Mouse (Mus musculus): ENCODE data around the gene Lrch2.
"Not testable (repeated sequence)": the region's sequence is repeated elsewhere in the genome, so short reads cannot be mapped to it uniquely, and the experiment has no call there.

Lrch2 gene

DNA sequence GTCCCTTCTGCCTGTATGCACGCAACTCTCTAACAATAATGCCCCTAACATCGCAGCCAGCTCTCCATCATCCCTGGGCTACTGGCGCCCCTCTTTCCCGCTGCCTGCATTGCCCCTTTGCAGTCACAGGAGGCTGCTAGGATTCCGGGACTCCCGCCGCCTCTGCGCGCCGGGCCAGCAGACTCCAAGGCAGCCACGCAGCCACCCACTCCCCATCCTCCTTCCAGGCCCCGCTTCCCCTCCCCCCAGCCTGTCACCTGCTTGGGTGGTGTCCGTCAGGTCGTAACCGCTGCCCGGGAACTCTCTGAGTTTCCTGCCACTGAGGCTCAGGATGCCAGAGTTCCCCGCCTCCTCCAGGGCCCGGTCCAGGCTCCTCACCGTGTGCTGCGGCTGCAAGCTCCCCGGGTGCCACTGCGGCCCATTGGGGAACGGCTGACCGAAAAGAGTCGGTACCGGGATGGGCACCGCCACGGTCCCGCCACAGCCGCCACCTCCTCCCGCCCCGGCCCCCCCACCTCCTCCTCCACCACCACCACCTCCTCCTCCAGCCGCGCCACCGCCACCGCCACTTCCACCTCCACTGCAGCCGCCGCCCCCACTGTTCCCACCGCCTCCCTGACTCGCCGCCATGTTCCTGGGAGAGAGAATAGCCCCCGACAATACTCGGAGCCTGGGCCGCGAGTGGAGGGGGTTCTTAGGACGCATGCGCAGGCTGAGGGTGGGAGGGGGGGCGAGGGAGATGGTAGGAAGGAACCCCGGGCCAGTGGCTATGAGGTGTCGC is at the start of gene Lrch2:
Gene Lrch2, minus strand, starts transcription at position 661 of the 781 bp plus-strand sequence.
- peak; percentile 3 to 12 for DNase-seq

DNA sequence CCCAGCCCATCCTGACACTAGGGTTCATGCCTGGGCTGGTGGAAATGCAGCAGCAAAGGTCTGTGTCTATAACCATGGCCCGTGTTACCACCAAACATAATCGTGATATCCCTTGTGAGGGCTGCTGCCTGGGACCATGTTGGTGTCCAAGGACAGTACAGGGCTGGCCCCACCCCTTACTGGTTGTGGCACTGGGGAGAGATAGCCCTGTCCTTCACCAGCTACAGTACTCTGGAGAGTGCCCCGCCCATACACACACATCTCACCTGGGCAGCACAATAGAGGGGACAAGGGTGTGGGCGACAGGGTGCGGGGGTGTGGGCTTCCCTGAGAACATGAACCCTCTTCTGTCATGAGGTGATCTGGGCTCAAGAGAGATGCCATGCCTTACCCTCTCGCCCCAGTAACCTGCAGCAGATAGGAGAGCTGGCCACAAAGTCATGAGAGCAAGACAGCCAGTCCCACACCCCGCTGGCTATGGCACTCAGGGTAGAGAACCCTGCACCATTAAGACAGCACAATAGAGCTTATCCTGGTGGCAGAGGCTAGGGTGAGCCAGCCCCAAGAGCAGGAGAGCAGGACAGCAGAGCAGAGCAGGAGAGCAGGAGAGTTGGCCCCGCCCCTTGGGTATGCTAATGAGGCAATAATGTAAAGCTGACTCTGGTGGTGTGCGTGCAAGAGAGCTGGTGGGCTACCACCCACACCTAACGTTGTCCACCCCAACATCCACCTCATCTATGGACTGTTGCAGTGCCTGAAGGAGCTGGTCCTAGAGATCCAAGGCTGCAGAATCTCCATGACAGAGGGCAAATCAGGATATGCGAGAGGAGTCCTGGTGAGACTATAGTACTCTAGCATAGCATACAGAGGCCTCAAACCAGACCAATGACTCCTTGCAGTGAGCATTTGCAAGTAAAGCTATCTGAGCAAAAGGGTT is 12.7 kb downstream of the Lrch2 start:
- DNase-seq, result no peak

DNA sequence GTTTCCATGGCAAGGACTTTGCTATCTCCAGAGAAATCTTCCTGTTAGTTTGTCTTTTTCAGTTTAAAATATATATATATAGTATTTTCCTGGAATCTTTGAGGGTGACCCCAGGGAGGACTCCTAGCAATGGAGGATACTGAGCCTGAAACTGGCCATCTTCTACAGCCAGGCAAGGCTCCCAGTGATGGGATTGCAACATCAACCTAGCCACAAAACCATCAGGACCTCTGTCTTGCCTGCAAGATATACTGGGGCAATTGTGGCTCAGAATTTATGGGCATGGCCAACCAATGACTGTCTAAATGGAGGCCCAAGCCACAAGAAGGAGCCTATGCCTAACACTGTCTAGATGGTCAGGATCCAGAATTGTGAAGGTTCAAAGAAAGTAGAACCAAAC is 15.5 kb downstream of the Lrch2 start:
- no peak for DNase-seq

DNA sequence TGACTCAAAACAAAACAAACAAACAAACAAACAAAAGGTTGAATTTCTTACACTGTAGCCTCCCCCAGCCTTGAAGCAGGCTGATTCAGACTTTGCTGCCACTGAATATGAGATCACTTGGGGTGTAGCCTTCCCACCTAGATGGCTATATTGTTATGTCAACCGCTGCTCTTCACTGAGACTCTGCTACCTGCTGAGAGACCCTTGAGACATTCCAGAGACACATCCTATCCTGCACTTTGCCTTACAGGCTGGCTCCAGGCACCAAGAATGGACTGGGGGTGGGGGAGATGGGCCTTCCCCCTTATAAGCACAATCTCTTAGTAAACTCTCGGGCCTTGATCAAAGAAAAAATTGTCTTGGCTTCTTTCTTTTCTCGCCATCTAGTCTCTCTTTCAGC is 16.8 kb downstream of the Lrch2 start:
- not testable (repeated sequence) for DNase-seq

DNA sequence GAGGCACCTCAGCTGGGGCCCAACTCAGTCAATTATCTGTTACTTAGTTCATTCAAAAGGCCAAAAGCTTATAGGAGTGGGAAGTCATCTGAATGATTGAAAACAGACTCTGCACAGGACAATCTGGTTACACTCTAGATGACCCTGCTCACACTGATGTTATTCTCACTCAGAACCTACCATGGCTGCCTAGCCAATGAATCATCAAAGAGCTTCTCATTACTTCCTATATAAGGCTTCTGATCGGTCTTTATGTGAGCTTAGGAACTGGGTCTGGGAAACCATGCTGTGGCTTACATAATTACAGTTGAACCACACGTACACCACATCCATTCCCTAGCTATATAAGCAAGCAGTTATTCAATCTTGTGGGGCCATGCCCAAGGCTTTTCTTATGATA is 18.3 kb downstream of the Lrch2 start:
- no peak for DNase-seq

DNA sequence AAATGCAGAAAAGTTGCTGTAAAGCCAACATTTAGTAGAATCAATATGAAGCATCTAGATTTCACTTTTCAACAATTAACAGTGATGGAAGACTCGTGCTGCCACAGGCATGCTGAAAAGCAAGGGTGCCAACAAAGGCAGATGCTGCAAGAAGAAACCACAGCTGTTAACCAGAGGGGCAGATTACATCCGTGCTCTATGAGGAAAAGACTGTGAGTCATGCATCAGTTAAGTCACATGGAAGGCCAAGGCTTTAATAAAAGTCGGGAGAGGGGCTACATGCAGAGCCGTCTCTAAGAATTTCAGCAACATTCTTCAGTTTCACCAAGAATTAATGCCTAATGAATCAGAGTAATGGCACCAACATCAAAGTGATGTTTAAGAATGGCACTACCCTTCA is 22.2 kb downstream of the Lrch2 start:
- DNase-seq, result no peak

DNA sequence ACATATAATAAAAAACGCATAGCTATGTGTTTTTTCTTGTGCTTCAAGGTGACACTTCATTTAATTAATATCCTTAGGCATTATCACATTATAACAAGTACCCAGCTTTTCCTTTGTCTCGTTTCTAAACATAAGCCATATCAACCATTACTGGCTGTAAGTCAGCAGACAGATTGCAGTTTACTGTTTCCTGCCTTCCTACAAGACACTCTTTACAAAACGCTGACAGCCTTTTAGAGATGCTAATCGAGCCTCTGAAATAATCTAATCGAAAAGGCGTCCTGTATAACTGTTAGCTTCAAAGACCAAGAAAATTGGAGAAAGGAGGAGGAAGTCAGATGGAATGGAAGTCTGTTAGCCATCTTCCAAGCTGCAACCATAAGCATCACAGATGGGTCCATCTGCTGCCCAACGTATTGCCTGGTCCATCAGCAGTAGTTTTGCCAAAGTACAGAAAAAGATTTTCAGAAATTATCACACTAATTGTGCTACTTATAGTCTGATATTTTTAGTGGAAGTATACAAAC is 26.2 kb downstream of the Lrch2 start:
- no peak for DNase-seq

DNA sequence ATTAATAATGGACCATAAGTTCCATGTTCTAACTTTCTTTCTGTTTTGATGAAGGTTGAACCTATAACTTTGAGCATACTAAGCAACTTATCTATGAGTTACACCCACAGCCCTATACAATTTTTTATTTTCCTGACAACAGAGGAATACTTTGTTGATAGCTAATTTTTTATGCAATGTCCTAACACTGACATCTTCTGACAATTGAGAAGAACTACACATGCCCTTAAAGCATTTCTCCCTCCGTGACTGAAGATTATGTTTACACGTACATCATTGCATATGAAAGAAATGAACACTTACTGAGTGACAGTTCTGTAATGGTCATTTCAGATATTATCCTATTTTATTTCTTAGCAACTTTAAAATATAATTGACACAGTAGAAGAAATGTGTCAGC is 64.3 kb downstream of the Lrch2 start:
- no peak for DNase-seq

DNA sequence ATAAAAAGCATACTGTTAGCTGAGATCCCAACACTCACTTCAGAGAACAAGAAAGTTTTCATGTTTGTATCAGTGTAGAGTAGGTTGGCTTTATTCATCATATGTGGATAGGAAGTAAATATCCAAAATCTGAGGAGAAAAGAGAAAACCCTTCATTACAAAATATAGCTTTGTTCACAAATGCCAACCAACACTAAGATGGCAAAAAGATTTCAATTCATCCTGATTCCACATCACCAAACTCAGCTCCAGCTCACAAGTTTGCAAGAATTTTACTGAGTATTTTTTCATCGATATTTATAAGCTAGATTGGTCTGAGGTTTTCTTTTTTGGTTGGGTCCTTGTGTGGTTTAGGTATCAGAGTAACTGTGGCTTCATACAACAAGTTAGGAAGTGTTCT is 100.3 kb downstream of the Lrch2 start, which contains the start of gene Vmn1r239-ps:
Gene Vmn1r239-ps, minus strand, starts transcription at position 101 of the 400 bp plus-strand sequence.
- not testable (repeated sequence) for DNase-seq

DNA sequence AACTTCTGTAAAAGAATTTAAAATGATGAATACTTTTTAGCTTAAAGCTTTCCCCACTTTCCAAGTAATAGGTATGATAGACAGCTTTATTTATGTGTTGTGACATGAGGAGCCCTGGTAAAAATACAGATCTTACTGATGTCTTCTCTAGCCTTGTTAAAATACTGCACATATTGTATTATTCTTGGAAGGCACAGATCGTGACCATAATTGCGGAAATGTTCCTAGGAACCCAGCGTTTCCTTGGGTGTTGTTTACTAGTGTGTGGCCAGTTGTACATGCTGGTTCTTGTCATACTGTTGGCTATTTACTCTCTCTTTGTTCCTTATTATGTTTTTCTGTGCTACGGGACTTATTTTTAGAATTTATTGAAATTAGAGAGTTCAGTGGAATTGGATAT is 110.5 kb downstream of the Lrch2 start:
- peak in 1 of 2 experiments; percentile 14 for DNase-seq

DNA sequence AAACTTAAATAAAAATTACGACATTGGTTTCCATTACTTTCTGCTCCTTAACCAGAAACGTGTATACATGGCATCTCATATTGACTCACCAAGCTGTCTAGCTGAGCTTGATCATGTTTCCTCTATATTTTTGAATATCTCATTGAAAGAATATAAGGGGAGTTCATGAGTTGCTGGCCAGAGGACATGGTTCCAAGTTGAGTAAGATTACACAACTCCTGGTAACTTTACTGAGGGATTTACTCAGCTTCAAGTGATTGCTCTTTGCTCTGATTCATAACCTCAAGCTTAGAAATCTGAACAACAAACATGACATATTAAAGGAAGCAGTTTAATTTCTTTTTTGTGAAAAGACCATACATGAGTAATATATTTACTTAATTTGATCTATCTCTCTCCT is 118.5 kb downstream of the Lrch2 start:
- no peak for DNase-seq

DNA sequence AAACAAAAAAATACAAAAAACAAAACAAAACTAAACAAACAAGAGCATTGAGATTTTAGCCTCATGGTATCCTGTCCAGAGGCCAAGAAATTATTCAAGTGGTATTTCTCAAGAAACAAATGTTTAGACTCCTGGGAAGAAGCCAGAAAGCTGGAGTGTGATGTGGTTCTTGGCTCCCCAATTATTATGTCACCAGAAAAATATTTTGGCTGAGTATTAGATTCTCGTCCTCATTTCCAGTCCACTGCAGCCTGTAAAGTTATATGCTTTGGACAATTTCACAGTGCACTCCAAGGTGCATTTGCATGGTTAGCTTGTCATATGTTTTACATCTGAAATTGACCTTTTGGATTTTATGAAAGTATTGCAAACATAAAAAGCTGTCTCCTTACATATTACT is 124.1 kb downstream of the Lrch2 start:
- peak; percentile 1 to 35 for DNase-seq

DNA sequence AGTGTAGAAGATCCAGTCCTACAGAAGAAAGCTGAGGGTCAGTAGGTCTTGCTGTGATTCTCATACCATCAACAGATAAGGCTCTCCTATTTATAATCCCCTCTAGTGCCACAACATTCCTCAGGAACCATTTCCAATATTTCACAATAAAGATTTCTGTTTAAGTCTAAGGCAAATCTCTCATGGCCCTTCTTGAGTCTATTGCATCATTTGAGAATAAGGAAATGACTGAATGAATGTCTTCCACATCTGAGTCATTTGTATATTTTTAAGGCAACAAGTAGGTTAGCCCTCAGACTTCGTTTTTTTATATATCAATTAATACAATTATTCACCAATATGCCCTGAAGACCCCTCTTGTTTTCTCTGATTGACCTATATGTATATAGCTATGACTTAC is 124.8 kb downstream of the Lrch2 start, which contains the start of gene Il13ra2:
Gene Il13ra2, minus strand, starts transcription at position 64 of the 400 bp plus-strand sequence.
- DNase-seq, result no peak

All from kidney, postnatal 36 days (tissue).